Mouse (Mus musculus): Measurements from ENCODE around the gene Trp53inp2. TPM values are rescaled to one million over a fixed set of nuclear protein-coding genes. Genes with fewer than 3 reads are reported as not detected.
A peak's percentile ranks its signal among the peaks of the same experiment; 100 is the strongest.

The Trp53inp2 gene
- total and polyA plus RNA-seq, 3 experiments, result 2.7 to 7.0 TPM; not detected in 1

DNA sequence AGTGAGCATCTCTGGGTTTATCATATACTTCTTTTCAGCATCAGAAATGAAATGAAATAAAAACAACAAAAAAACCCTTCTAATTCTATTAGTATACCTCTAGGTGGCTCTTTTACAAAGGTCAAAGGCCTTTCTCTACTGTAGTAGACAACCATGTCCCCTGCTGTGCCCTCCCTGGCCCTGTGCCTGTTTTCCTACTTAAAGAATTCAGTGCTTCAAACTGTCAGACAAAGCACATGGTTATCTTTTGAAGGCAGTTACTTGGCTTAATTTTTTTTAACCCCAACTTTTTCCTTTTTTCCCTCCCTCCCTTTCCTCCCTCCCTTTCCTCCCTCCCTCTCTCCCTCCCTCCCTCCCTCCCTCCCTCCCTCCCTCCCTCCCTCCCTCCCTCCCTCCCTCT is 19.4 kb downstream of the Trp53inp2 start:
- H3K27ac ChIP-seq (ENCODE audit: control insufficient read depth, low read depth, low read length), result no peak overlapping the region
- H3K4me1 ChIP-seq (ENCODE audit: control insufficient read depth in 1 of 2, insufficient read depth in 2 of 2, low read length in 2 of 2), result peaks cover 2 to 15% of the 10 kb centered on the region in 2 experiments
- no peaks in the 10 kb centered on the region for H3K27me3 ChIP-seq (ENCODE audit: control insufficient read depth in 1 of 2, insufficient read depth in 2 of 2, low read length in 2 of 2)
- peak; percentile 46 for DNase-seq (ENCODE audit: low read depth, low spot score)
- H3K9me3 ChIP-seq (replicated peaks; ENCODE audit: insufficient read depth, low read length), result no peaks in the 10 kb centered on the region
- H3K79me2 ChIP-seq (ENCODE audit: control insufficient read depth, insufficient read depth, low read length, poor library complexity), result no peaks in the 10 kb centered on the region
- no peak overlapping the region for H3K9ac ChIP-seq (ENCODE audit: control insufficient read depth, low read depth, low read length, poor library complexity, severe bottlenecking)
- H3K4me3 ChIP-seq (ENCODE audit: control insufficient read depth in 1 of 2, insufficient read depth in 1 of 2, low read depth in 2 of 2, low read length in 2 of 2), result no peak overlapping the region
- peaks cover 4 to 20% of the 10 kb centered on the region in 2 experiments for H3K36me3 ChIP-seq (ENCODE audit: control insufficient read depth in 1 of 2, insufficient read depth in 2 of 2, low read length in 2 of 2)
- TF ChIP-seq MXI1 (IDR thresholded peaks at IDR 0.05; ENCODE audit: low read depth, low read length) (peak; percentile 68; the same call in 1 of the 2 replicates), ZMIZ1 (IDR thresholded peaks at IDR 0.05; ENCODE audit: low read depth, low read length) (no peak), MAX (IDR thresholded peaks at IDR 0.05; ENCODE audit: low read length) (peak; percentile 79; the same call in 1 of the 2 replicates), EP300 (IDR thresholded peaks at IDR 0.05; ENCODE audit: low read depth in 1 of 2, low read length in 2 of 2) (peak in 1 of 2 experiments; percentile 54; a peak in 1 of 4 replicates)

DNA sequence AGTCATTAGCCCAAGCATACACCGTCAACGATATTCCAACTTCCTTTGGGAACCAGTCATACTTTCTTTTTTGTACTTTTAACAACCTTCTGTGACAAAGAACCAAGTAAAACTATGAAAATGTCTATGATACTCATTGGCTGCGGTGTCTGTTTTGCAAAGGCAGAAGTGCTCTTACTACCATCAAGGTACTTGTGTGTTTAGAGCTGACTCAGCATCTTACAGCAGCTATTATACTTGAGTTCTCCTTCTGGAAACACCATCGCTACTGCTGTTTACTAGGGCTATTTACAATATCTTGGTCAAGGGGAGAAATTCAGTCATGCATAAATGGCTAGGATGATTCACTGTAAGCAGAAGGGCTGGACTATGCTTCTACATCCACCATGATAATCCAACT is 21.1 kb downstream of the Trp53inp2 start:
- no peak overlapping the region for H3K9ac ChIP-seq (ENCODE audit: control insufficient read depth, low read depth, low read length, poor library complexity, severe bottlenecking)
- no peak overlapping the region for H3K27ac ChIP-seq (ENCODE audit: control insufficient read depth, low read depth, low read length)
- H3K4me1 ChIP-seq (ENCODE audit: control insufficient read depth in 1 of 2, insufficient read depth in 2 of 2, low read length in 2 of 2), result peaks cover 2 to 15% of the 10 kb centered on the region in 2 experiments
- H3K36me3 ChIP-seq (ENCODE audit: control insufficient read depth in 1 of 2, insufficient read depth in 2 of 2, low read length in 2 of 2), result peaks cover 4 to 20% of the 10 kb centered on the region in 2 experiments
- no peaks in the 10 kb centered on the region for H3K9me3 ChIP-seq (replicated peaks; ENCODE audit: insufficient read depth, low read length)
- no peaks in the 10 kb centered on the region for H3K27me3 ChIP-seq (ENCODE audit: control insufficient read depth in 1 of 2, insufficient read depth in 2 of 2, low read length in 2 of 2)
- TF ChIP-seq MAFK (IDR thresholded peaks at IDR 0.05; ENCODE audit: borderline replicate concordance, low read depth, low read length), result peak; percentile 89
- no peak for TF ChIP-seq ETS1 (IDR thresholded peaks at IDR 0.05; ENCODE audit: low read depth, low read length)
- TF ChIP-seq NELFE (IDR thresholded peaks at IDR 0.05; ENCODE audit: low read depth, low read length), result no peak
- no peak for TF ChIP-seq SIN3A (IDR thresholded peaks at IDR 0.05; ENCODE audit: low read length)
- TF ChIP-seq MAX (IDR thresholded peaks at IDR 0.05; ENCODE audit: low read length), result no peak
- DNase-seq (ENCODE audit: low read depth, low spot score), result no peak
- H3K4me3 ChIP-seq (ENCODE audit: control insufficient read depth in 1 of 2, insufficient read depth in 1 of 2, low read depth in 2 of 2, low read length in 2 of 2), result no peak overlapping the region
- no peaks in the 10 kb centered on the region for H3K79me2 ChIP-seq (ENCODE audit: control insufficient read depth, insufficient read depth, low read length, poor library complexity)

DNA sequence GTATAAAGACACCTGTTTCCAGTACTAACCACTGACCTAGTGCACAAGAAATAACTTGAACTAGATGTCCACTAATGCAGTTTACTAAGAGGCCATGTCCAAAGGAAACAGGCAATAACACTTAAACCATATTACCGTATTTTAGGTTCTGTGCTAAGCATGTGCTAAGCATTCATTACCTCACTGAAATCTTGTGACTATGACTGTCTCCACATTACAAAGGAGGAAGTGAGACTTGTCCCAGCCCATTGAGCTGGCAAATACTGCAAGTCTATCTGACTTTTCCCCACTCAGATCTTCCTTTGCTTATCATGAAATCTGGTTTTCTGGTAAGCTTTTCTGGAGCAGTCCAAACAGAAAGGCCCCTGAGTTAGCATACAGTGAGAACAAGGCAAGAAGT is 23.8 kb downstream of the Trp53inp2 start:
- Histone ChIP-seq H3K9ac (ENCODE audit: control insufficient read depth, low read depth, low read length, poor library complexity, severe bottlenecking) (no peak overlapping the region), H3K4me1 (ENCODE audit: control insufficient read depth in 1 of 2, insufficient read depth in 2 of 2, low read length in 2 of 2) (peaks cover 0 to 15% of the 10 kb centered on the region in 2 experiments; a peak in 3 of 4 replicates), H3K36me3 (ENCODE audit: control insufficient read depth in 1 of 2, insufficient read depth in 2 of 2, low read length in 2 of 2) (peaks cover 2 to 8% of the 10 kb centered on the region in 2 experiments), H3K27ac (ENCODE audit: control insufficient read depth, low read depth, low read length) (no peak overlapping the region; the same call in 1 of the 2 replicates), H3K4me3 (ENCODE audit: control insufficient read depth in 1 of 2, insufficient read depth in 1 of 2, low read depth in 2 of 2, low read length in 2 of 2) (no peak overlapping the region), H3K27me3 (ENCODE audit: control insufficient read depth in 1 of 2, insufficient read depth in 2 of 2, low read length in 2 of 2) (no peaks in the 10 kb centered on the region), H3K79me2 (ENCODE audit: control insufficient read depth, insufficient read depth, low read length, poor library complexity) (no peaks in the 10 kb centered on the region), H3K9me3 (replicated peaks; ENCODE audit: insufficient read depth, low read length) (no peaks in the 10 kb centered on the region)
- TF ChIP-seq EP300 (IDR thresholded peaks at IDR 0.05; ENCODE audit: low read depth in 1 of 2, low read length in 2 of 2) (0 out of 4 replicates have a peak, but pooled peaks of 1 of the 2 experiments have one; percentile 32), MAZ (IDR thresholded peaks at IDR 0.05; ENCODE audit: low read depth, low read length) (no peak), MYC (IDR thresholded peaks at IDR 0.05; ENCODE audit: low read depth, low read length) (0 out of 2 replicates have a peak, but pooled peaks have one; percentile 45), MAX (IDR thresholded peaks at IDR 0.05; ENCODE audit: low read length) (0 out of 2 replicates have a peak, but pooled peaks have one; percentile 51), JUND (IDR thresholded peaks at IDR 0.05; ENCODE audit: low read depth, low read length) (no peak), UBTF (IDR thresholded peaks at IDR 0.05; ENCODE audit: borderline replicate concordance, insufficient read depth, low read depth, low read length) (no peak)
- peak; percentile 56 for DNase-seq (ENCODE audit: low read depth, low spot score)

Data from MEL (cell line).